ENCODE assay signal across 14 mouse cellular contexts in genomic region chr13:24037502-24037901, GRCm38 (mm10). TPM values are rescaled to one million over a fixed set of nuclear protein-coding genes. Genes with fewer than 3 reads are reported as not detected.
DNase-seq lines count a peak whose midpoint lies in the region; ATAC-seq lines count a peak whose summit lies in the region.
"Had no signal": no experiment of that assay in that cellular context is flagged by ENCODE, and none has a peak within 500 bp of the region (broad histone marks: within the 10 kb centered on the region; RNA-seq: fewer than 3 reads in every experiment).

No protein-coding gene starts in this region.

- H3K4me1 ChIP-seq in heart, embryonic 11.5 days (ENCODE audit: control insufficient read depth, insufficient read depth, low read length): no peaks in the 10 kb centered on the region
- no peaks in the 10 kb centered on the region for H3K4me1 ChIP-seq in midbrain, embryonic 14.5 days (ENCODE audit: control insufficient read depth, insufficient read depth, low read length)
- H3K4me1 ChIP-seq in midbrain, embryonic 10.5 days: peaks cover 14% of the 10 kb centered on the region; the same call in 1 of the 2 replicates
- H3K4me1 ChIP-seq in lung, embryonic 16.5 days (replicated peaks; ENCODE audit: control insufficient read depth, insufficient read depth, low read length): peaks cover 5% of the 10 kb centered on the region; the same call in 1 of the 2 replicates
- H3K4me1 ChIP-seq: neural tube, embryonic 15.5 days had no signal

- H3K4me2 ChIP-seq in heart, embryonic 11.5 days: no peak overlapping the region
- no peak overlapping the region for H3K4me2 ChIP-seq in midbrain, embryonic 14.5 days (ENCODE audit: low read length)
- no peak overlapping the region for H3K4me2 ChIP-seq in lung, embryonic 16.5 days (ENCODE audit: low read depth, low read length)
- H3K4me2 ChIP-seq: neural tube, embryonic 15.5 days had no signal

- DNase-seq in heart, adult 9 months (ENCODE audit: low spot score in 2 of 2): peak; percentile 15 to 16
- peak; percentile 15 for DNase-seq in midbrain, embryonic 14.5 days
- DNase-seq in midbrain, embryonic 10.5 days (ENCODE audit: low spot score): no peak
- DNase-seq in skeletal muscle tissue, adult 2 months (ENCODE audit: low read depth, low spot score): peak; percentile 7
- no peak for DNase-seq in embryo, embryonic 10.5 days (ENCODE audit: low spot score)
- DNase-seq: thymus, adult 18-20 months had no signal

- H3K36me3 ChIP-seq in heart, embryonic 11.5 days (ENCODE audit: control insufficient read depth, insufficient read depth, low read length): no peaks in the 10 kb centered on the region
- 0 out of 2 replicates have a peak, but pooled peaks cover 4% of the 10 kb centered on the region for H3K36me3 ChIP-seq in midbrain, embryonic 14.5 days (ENCODE audit: control insufficient read depth, insufficient read depth, low read length)
- peaks cover 4% of the 10 kb centered on the region; the same call in 1 of the 2 replicates for H3K36me3 ChIP-seq in midbrain, embryonic 10.5 days
- peaks cover 6% of the 10 kb centered on the region for H3K36me3 ChIP-seq in lung, embryonic 16.5 days (ENCODE audit: control insufficient read depth, insufficient read depth, low read length)

- no peak overlapping the region for H3K4me3 ChIP-seq in heart, embryonic 11.5 days (ENCODE audit: low read depth, low read length)
- no peak overlapping the region for H3K4me3 ChIP-seq in midbrain, embryonic 14.5 days (replicated peaks; ENCODE audit: low read depth, low read length)
- H3K4me3 ChIP-seq in midbrain, embryonic 10.5 days: no peak overlapping the region
- no peak overlapping the region for H3K4me3 ChIP-seq in lung, embryonic 16.5 days (ENCODE audit: low read length)
- H3K4me3 ChIP-seq: erythroblast, embryonic 14.5 days; layer of hippocampus, adult 2 months; neural tube, embryonic 15.5 days had no signal

- H3K27ac ChIP-seq in heart, embryonic 11.5 days (ENCODE audit: low read depth, low read length): no peak overlapping the region
- no peak overlapping the region for H3K27ac ChIP-seq in midbrain, embryonic 14.5 days (replicated peaks; ENCODE audit: low read depth, low read length)
- no peak overlapping the region for H3K27ac ChIP-seq in midbrain, embryonic 10.5 days (replicated peaks)
- H3K27ac ChIP-seq in lung, embryonic 16.5 days (ENCODE audit: low read length): 0 out of 2 replicates have a peak overlapping the region, but pooled peaks have one; percentile 27
- H3K27ac ChIP-seq: layer of hippocampus, adult 2 months; neural tube, embryonic 15.5 days had no signal

- H3K9me3 ChIP-seq in heart, embryonic 11.5 days (replicated peaks; ENCODE audit: control insufficient read depth, low read length): no peaks in the 10 kb centered on the region
- H3K9me3 ChIP-seq in midbrain, embryonic 14.5 days (ENCODE audit: control insufficient read depth, low read length): no peaks in the 10 kb centered on the region
- H3K9me3 ChIP-seq in midbrain, embryonic 10.5 days (replicated peaks): no peaks in the 10 kb centered on the region
- H3K9me3 ChIP-seq in lung, embryonic 16.5 days (ENCODE audit: control insufficient read depth, low read length): no peaks in the 10 kb centered on the region
- H3K9me3 ChIP-seq: neural tube, embryonic 15.5 days had no signal

- no peaks in the 10 kb centered on the region for H3K27me3 ChIP-seq in heart, embryonic 11.5 days (ENCODE audit: control insufficient read depth, insufficient read depth, low read length)
- H3K27me3 ChIP-seq in midbrain, embryonic 14.5 days (ENCODE audit: control insufficient read depth, insufficient read depth, low read length): no peaks in the 10 kb centered on the region
- H3K27me3 ChIP-seq in midbrain, embryonic 10.5 days (ENCODE audit: low read depth, poor library complexity, severe bottlenecking): no peaks in the 10 kb centered on the region
- no peaks in the 10 kb centered on the region for H3K27me3 ChIP-seq in lung, embryonic 16.5 days (ENCODE audit: control insufficient read depth, insufficient read depth, low read depth, low read length)
- H3K27me3 ChIP-seq: neural tube, embryonic 15.5 days had no signal

- 75% methylated on average over 3 of the region's 3 CpGs for WGBS in heart, embryonic 11.5 days (ENCODE audit: insufficient replicate concordance)
- WGBS in midbrain, embryonic 14.5 days: 90% methylated on average over 3 of the region's 3 CpGs
- 91% methylated on average over 3 of the region's 3 CpGs for WGBS in midbrain, embryonic 10.5 days
- WGBS in lung, embryonic 16.5 days: 48% methylated on average over 3 of the region's 3 CpGs

- ATAC-seq in heart, embryonic 11.5 days (replicated peaks; ENCODE audit: insufficient number of reproducible peaks, low FRiP score, low TSS enrichment): no peak
- ATAC-seq in midbrain, embryonic 14.5 days (ENCODE audit: low FRiP score, low TSS enrichment): no peak
- ATAC-seq in lung, embryonic 16.5 days (ENCODE audit: low read depth): peak; percentile 72
- ATAC-seq: CD4-positive, CD25-positive, alpha-beta regulatory T cell, adult 4 months had no signal

- no peak overlapping the region for H3K9ac ChIP-seq in heart, embryonic 11.5 days (ENCODE audit: low read depth, low read length)
- no peak overlapping the region for H3K9ac ChIP-seq in midbrain, embryonic 14.5 days (replicated peaks; ENCODE audit: low read length)
- H3K9ac ChIP-seq in lung, embryonic 16.5 days (ENCODE audit: low read length): no peak overlapping the region
- H3K9ac ChIP-seq: neural tube, embryonic 15.5 days had no signal

RNA-seq across cellular contexts. Expression of gene Scgn, which starts 46.5 kb away (rescaled TPM):
- not detected in 2 replicates for polyA plus RNA-seq in heart, embryonic 11.5 days (2014; fragmentation: Nextera tagmentation; extraction: Ambion mirVana)
- polyA plus RNA-seq in midbrain, embryonic 14.5 days (2014; fragmentation: Nextera tagmentation; extraction: Ambion mirVana): 1.9 and 2.7 TPM in 2 replicates
- polyA plus RNA-seq in midbrain, embryonic 10.5 days (2016; fragmentation: Nextera tagmentation; extraction: Ambion mirVana): 0.21 and 0.27 TPM in 2 replicates
- polyA plus RNA-seq in lung, embryonic 16.5 days (2015; fragmentation: Nextera tagmentation; extraction: Ambion mirVana): not detected in 2 replicates
- polyA plus RNA-seq: CD4-positive, CD25-positive, alpha-beta regulatory T cell, adult 4 months; erythroblast, embryonic 14.5 days; gonadal fat pad, adult 2 months; liver, adult 2 months had no signal

Comparison
In these comparisons a context has a peak if more than half of its experiments do, and no peak if none do; other contexts are left out.
1. DNase-seq: peak in heart, adult 9 months (2 of 2), midbrain, embryonic 14.5 days (single experiment) and skeletal muscle tissue, adult 2 months (single experiment); none in midbrain, embryonic 10.5 days (single experiment) and embryo, embryonic 10.5 days (single experiment).